Mouse (Mus musculus): ENCODE data around the gene Olfr49. TPM values are rescaled to one million over a fixed set of nuclear protein-coding genes. Genes with fewer than 3 reads are reported as not detected.
"Not testable (repeated sequence)": the region's sequence is repeated elsewhere in the genome, so short reads cannot be mapped to it uniquely, and the experiment has no call there.

Olfr49 gene
- polyA plus RNA-seq, 1 experiment from 2014 or later: 0.14 TPM

DNA sequence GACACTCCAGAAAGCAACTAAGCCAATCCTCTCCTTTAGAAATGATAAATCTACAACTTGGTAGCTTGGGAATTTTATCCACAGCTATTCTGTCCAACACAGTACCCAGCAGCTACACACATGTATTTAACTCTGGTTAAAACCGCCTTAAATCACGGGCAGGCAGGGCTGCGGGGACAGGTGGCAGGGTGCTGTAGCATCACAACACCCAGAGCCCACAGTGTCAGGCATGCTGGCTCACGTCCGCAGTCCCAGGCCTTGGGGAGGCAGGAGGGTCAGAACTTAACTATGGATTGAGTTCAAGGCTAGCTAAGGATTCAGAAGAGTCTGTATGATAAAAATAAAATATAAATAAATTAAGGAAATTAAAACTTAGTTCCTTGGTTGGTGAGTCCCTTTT, 47.9 kb downstream of the Olfr49 start:
- H3K9me3 ChIP-seq (replicated peaks): no peaks in the 10 kb centered on the region
- no peak overlapping the region for H3K4me2 ChIP-seq
- ATAC-seq (replicated peaks; ENCODE audit: low FRiP score): no peak
- peaks cover 29% of the 10 kb centered on the region for H3K4me1 ChIP-seq
- peaks cover 59% of the 10 kb centered on the region for H3K36me3 ChIP-seq
- no peak overlapping the region for H3K27ac ChIP-seq
- no peak overlapping the region for H3K4me3 ChIP-seq (replicated peaks)
- H3K9ac ChIP-seq: no peak overlapping the region
- WGBS: 84% methylated on average over 5 of the region's 5 CpGs
- H3K27me3 ChIP-seq: no peaks in the 10 kb centered on the region

DNA sequence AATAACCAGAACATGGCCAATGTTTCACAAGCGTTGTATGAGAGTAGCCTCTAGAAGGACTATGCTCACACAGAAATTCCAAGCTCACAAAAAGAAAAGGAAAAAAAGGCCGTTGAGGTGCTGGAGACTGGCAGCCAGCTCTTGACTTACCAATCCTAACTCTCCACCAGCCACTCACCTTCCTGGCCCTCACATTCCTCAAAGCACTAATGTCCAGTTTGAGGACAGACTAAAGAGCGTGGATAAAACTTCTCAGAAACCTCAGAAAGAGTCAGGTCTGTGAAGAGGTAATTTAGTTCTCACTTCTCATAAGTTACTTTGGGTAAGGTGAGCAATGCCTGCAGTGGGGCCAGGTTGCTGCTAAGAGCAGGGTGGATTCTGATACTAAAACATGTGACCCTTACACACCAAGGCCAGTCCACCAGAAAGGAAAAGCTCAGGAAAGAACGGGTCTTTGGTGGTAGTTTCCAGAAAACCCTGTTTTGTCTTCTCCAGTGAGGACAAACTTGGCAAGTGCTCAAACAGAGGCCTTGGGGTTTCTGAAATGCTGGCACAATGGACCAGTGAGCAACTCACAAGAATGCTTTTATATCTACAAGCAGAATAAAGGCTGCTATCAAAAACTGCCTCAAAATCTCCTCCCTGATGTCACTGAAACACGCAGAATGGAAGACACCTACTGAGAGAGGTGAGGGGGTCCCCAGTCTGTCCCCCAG, 48.8 kb downstream of the Olfr49 start:
- Histone ChIP-seq H3K9me3 (replicated peaks) (no peaks in the 10 kb centered on the region), H3K36me3 (peaks cover 50% of the 10 kb centered on the region), H3K9ac (no peak overlapping the region), H3K4me1 (peaks cover 36% of the 10 kb centered on the region), H3K27me3 (no peaks in the 10 kb centered on the region), H3K4me3 (replicated peaks) (no peak overlapping the region), H3K4me2 (no peak overlapping the region), H3K27ac (0 out of 2 replicates have a peak overlapping the region, but pooled peaks have one; percentile 6)
- ATAC-seq (replicated peaks; ENCODE audit: low FRiP score): no peak
- 83% methylated on average over 5 of the region's 5 CpGs for WGBS

DNA sequence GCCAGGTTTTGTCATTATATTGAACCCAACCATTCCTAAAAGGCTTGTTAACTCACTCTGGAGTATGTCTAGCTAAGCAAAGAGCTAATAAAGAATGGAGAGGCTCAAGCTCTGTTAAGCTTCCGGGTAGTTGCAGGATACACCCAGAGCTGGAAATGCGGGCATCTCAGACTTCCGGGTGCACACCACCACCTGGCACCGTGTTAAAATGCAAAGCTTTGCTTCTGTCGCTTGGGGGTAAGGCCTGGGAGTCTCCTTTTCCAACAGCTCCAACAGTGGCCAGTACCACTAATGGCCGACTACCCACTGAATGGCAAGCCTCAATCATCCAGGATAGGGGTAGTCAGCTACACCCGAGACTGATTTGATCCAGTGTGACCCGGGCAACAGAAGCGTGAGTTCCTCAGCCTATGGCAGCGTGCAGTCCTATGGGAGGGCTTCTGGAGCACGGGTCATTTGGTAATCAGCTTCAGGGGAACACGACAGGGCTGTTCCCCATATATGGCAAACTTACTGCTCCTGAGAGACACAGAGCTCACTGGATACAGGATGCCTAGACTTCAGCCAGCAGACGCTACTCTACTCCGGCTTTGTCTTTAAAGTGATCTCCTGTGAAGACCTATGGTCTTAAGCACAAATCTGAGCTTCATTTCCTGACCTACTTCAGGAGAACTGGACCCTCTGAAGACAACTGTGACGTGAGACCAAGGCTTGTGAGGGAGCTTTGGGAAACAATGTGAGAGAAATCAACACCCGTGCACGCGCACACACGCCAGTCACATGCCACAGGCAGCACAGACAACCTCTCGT, 50.3 kb downstream of the Olfr49 start:
- WGBS: 74% methylated on average over 20 of the region's 20 CpGs
- Histone ChIP-seq H3K27me3 (no peaks in the 10 kb centered on the region), H3K4me3 (replicated peaks) (no peak overlapping the region), H3K36me3 (peaks cover 36% of the 10 kb centered on the region), H3K9ac (no peak overlapping the region), H3K4me1 (peaks cover 40% of the 10 kb centered on the region), H3K4me2 (no peak overlapping the region), H3K9me3 (replicated peaks) (no peaks in the 10 kb centered on the region), H3K27ac (peak overlapping the region; percentile 92)
- ATAC-seq (replicated peaks; ENCODE audit: low FRiP score): no peak

DNA sequence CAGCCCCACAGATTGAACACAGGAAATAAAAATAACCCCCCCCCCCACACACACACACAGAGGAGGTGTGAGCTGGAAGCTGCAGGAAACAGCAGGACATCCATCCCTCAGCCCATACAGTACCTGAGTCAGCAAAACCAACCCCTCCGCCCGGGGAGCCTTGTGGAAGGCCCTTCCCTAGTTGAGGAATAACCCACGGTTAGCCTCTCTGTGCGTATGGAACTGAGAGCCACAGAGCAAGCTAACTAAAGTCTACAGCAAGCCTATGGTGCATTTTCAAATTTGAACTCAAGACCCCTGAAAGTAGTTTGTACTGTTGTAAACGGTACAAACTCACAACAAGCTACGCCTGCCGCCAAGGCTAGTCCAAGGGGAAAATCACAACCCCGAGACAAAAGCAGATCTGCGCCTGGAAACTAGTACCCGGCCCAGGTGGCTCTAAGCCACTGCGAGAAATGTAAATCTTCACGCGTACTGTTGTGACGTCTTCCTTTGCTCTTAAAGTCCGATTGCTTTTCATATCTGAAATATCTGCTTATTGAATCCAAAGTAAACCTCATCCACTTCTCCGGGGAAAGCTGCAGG, 51.1 kb downstream of the Olfr49 start:
- H3K27me3 ChIP-seq: no peaks in the 10 kb centered on the region
- H3K4me1 ChIP-seq: peaks cover 48% of the 10 kb centered on the region
- H3K36me3 ChIP-seq: peaks cover 33% of the 10 kb centered on the region
- H3K4me3 ChIP-seq (replicated peaks): no peak overlapping the region
- H3K9ac ChIP-seq: no peak overlapping the region
- peak overlapping the region; percentile 39 for H3K4me2 ChIP-seq
- H3K9me3 ChIP-seq (replicated peaks): no peaks in the 10 kb centered on the region
- H3K27ac ChIP-seq: peak overlapping the region; percentile 92
- WGBS: 55% methylated on average over 16 of the region's 16 CpGs
- ATAC-seq (replicated peaks; ENCODE audit: low FRiP score): peak; percentile 43; the same call in 1 of the 2 replicates

DNA sequence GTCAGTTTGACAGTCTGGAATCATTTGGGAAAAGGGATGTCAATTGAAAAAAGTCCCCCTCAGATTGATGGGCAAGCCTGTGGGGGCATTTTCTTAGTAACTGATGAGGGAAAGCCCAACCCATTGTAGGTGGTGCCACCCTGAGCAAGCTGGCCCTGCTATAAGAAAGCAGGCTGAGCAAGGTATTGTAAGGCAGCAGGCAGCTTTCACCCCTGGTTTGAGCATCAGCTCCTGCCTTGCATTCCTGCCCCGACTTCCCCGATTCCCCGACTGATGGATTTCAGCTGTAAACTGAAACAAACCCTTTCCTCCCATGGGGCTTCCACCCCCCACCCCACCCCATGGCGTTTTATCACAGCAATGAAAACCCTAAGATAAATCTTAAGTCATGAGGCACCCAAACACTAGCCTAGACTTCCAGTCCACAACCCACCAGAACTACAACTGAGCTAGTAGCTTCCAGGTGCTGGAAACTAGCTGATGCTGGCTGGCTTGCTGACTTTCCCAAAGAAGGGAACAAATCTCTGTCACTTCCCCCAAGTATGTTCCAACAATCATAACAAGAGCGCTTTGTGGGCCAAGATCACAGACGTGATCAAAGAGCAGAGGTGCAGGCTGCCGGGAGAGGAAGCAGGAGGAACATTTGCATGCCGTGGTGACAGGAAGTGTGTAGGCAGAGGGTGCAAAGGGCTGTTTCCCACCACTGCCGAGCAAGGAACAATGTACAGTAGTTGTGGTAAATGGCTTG, 51.8 kb downstream of the Olfr49 start:
- peak overlapping the region; percentile 39 for H3K4me2 ChIP-seq
- H3K27ac ChIP-seq: peak overlapping the region; percentile 92
- WGBS: 5% methylated on average over 9 of the region's 9 CpGs
- H3K36me3 ChIP-seq: peaks cover 30% of the 10 kb centered on the region
- no peaks in the 10 kb centered on the region for H3K27me3 ChIP-seq
- peaks cover 55% of the 10 kb centered on the region for H3K4me1 ChIP-seq
- no peak overlapping the region for H3K9ac ChIP-seq
- H3K4me3 ChIP-seq (replicated peaks): no peak overlapping the region
- no peak; the same call in 1 of the 2 replicates for ATAC-seq (replicated peaks; ENCODE audit: low FRiP score)
- no peaks in the 10 kb centered on the region for H3K9me3 ChIP-seq (replicated peaks)

DNA sequence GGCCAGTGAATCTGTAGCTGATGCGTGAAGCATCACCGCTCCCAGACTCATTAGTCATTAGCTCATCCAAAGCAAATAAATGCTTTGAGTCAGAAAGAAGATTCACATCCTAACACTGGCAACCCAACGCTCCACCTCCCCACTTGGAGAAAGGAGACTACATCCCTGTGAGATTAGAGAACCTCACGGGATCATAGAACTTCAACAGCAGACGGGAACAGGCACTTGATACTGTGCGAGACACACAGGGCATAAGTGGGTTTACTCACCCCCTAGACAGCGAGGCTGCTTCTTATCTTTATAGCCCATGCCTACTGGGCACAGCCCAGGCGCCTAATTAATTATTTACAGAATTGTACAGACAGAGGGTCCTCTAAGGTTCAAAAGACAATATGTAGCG, 52.6 kb downstream of the Olfr49 start:
- Histone ChIP-seq H3K4me1 (peaks cover 62% of the 10 kb centered on the region), H3K9ac (no peak overlapping the region), H3K27me3 (no peaks in the 10 kb centered on the region), H3K4me3 (replicated peaks) (no peak overlapping the region), H3K27ac (peak overlapping the region; percentile 92), H3K4me2 (0 out of 2 replicates have a peak overlapping the region, but pooled peaks have one; percentile 23), H3K9me3 (replicated peaks) (no peaks in the 10 kb centered on the region), H3K36me3 (peaks cover 27% of the 10 kb centered on the region)
- no peak for ATAC-seq (replicated peaks; ENCODE audit: low FRiP score)
- 40% methylated on average over 9 of the region's 9 CpGs for WGBS

DNA sequence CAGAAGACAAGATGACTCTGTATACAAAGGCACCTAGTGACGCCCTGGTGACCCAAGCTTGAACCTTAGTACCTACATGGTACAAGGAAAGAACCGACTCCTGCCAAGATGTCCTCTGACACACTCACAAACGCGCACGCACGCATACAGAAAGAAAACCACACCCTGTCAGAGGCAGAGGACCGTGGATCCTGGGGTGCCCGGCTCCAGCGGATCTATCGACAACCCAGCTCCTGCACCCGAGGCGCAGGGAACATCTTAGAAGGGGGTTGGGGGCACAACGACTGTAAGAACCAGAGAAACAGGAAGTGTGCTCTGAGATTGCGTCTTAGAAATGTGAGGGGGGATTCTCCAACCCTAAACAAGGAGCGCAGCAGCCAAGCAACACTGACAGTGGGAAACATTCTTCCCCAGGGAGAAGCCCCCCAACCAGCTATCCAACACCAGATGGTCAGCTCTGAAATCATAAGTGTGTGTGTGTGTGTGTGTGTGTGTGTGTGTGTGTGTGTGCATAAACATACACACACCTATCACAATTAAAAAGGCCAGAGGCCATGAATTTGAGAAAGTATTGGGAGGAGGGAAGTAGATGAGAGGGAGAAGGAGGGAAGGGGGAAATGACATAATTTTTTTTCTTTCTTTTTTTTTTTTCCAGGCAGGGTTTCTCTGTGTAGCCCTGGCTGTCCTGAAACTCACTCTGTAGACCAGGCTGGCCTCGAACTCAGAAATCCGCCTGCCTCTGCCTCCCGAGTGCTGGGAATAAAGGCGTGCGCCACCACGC, 53.4 kb downstream of the Olfr49 start:
- Histone ChIP-seq H3K27ac (0 out of 2 replicates have a peak overlapping the region, but pooled peaks have one; percentile 92), H3K9me3 (replicated peaks) (no peaks in the 10 kb centered on the region), H3K36me3 (peaks cover 20% of the 10 kb centered on the region; the same call in 1 of the 2 replicates), H3K4me3 (replicated peaks) (no peak overlapping the region), H3K4me1 (peaks cover 70% of the 10 kb centered on the region), H3K27me3 (no peaks in the 10 kb centered on the region), H3K9ac (no peak overlapping the region), H3K4me2 (0 out of 2 replicates have a peak overlapping the region, but pooled peaks have one; percentile 23)
- no peak for ATAC-seq (replicated peaks; ENCODE audit: low FRiP score)
- 83% methylated on average over 21 of the region's 21 CpGs for WGBS

DNA sequence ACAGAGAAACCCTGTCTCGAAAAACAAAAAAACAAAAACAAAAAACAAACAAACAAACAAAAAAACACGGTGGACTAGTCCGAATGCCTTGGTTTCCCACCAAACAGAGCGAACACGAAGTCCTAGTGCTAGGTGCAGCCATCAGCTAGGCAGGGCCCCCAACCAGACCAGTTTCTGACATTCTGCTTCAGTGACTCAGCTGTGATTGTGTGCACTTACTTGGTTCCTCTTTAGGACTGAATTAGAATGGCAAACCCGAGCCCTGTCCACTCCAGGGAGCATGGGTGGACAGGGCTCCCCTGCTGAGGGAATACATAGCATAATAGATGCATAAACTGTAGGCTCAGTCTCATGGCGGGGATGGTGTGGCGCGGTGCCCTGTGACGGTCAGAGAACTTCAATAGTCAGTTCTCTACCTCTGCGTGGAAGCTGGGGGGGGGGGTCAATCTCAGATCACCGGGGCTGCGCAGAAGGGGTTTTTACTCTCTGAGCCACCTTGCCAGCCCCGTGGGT, 54.0 kb downstream of the Olfr49 start:
- peaks cover 14% of the 10 kb centered on the region; the same call in 1 of the 2 replicates for H3K36me3 ChIP-seq
- H3K27ac ChIP-seq: no peak overlapping the region
- H3K27me3 ChIP-seq: no peaks in the 10 kb centered on the region
- 85% methylated on average over 14 of the region's 14 CpGs for WGBS
- H3K9me3 ChIP-seq (replicated peaks): no peaks in the 10 kb centered on the region
- H3K4me2 ChIP-seq: no peak overlapping the region
- no peak overlapping the region for H3K9ac ChIP-seq
- ATAC-seq (replicated peaks; ENCODE audit: low FRiP score): no peak
- H3K4me1 ChIP-seq: peaks cover 76% of the 10 kb centered on the region
- no peak overlapping the region for H3K4me3 ChIP-seq (replicated peaks)

DNA sequence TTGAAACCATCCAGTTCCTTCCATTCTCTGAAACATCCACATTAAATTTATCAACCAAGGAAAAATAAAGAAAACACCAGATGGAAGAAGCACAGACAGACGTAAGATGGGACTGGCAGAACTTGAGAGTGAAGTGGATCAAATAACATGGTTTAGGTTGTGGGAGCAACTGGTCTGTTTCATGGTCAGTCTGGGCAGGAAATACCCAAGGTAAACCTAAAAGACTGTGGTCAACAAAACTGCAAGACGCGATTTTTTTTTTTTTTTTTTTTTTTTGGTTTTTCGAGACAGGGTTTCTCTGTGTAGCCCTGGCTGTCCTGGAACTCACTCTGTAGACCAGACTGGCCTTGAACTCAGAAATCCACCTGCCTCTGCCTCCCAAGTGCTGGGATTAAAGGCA, 54.9 kb downstream of the Olfr49 start:
- H3K36me3 ChIP-seq; ATAC-seq (replicated peaks; ENCODE audit: low FRiP score); H3K27ac ChIP-seq; H3K4me3 ChIP-seq (replicated peaks); H3K9ac ChIP-seq; H3K9me3 ChIP-seq (replicated peaks); H3K4me2 ChIP-seq; H3K27me3 ChIP-seq: not testable (repeated sequence)
- peaks cover 82% of the 10 kb centered on the region for H3K4me1 ChIP-seq
- 83% methylated on average over 3 of the region's 4 CpGs for WGBS

DNA sequence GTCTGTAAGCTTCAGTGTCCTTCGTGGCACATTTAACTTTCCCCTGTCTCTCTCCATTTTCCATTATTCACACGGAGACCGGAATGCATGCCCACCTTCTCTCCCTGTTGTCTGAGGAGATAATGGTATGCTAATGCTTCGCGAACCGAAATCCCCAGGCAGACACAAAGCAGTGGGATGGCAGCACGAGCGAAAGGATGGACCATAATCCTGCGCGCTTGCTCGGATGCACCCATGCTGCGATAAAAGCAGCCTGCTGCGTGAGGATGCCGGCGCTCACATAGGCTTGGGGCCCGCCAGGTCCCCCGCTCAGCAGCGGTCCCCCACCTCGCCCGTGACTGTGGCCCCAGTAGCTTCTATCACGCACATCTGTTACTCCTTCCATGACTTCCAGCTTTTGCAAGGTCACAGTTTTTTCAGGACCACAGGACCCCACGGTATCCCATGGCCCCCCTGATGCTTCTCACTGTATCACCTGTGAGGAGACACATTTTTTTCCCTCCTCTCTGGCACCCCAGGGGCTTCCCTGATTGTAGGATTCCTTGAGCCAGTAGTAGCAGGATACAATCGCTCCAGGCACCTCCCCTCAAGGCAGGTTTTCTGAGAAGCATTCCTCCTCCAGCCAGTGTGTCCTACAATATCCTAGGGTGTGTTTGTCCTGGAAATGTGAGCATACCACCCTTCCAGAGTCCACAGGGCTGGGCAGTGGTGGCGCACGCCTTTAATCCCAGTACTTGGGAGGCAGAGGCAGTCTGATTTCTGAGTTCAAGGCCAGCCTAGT, 55.6 kb downstream of the Olfr49 start:
- 22% methylated on average over 25 of the region's 25 CpGs for WGBS
- Histone ChIP-seq H3K4me1 (peaks cover 82% of the 10 kb centered on the region), H3K36me3 (no peaks in the 10 kb centered on the region), H3K4me2 (peak overlapping the region; percentile 61), H3K9ac (no peak overlapping the region), H3K4me3 (replicated peaks) (peak overlapping the region; percentile 32), H3K27me3 (no peaks in the 10 kb centered on the region), H3K27ac (no peak overlapping the region), H3K9me3 (replicated peaks) (no peaks in the 10 kb centered on the region)
- no peak for ATAC-seq (replicated peaks; ENCODE audit: low FRiP score)

All from kidney, embryonic 15.5 days (tissue).